Mouse (Mus musculus) stomach, postnatal 0 days (tissue): ENCODE measurements at regions not wholly inside any gene's neighbourhood (a gene's known extent, or its start where the extent isn't known, plus 50 kb on each side); places are given as distances from the start of the nearest gene placed in this dataset.

Experiments
- CTCF ChIP-seq: IDR thresholded peaks from 2 replicates; pipeline ENCODE4 v1.5.1; 2016; ENCODE audit warnings: antibody characterized with exemption, low read depth, mild to moderate bottlenecking, moderate library complexity
- EP300 ChIP-seq: optimal IDR thresholded peaks from 2 replicates; pipeline ENCODE3; 2016; ENCODE audit warnings: antibody characterized with exemption

DNA sequence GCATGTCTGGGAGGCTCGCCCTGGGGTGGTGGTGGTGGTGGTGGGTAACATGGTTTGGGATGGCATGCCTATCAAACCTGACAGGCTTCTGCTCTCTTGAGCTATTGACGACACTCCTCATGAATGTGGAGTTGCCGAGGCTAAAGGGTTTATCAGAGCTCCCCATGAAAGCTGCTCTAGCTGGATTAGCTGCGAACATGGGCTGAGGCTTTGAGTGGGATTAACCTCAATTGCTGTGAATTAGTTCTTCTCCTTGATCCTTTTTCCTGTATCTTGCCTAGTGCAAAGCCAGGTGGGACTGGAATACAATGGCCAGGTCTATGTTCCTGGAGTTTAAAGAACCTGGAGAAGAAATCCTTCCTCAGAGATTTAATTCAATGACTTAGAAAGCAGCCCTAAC is 150.6 kb downstream of the Nmur2 start:
- TF ChIP-seq EP300 (no peak), CTCF (no peak)
